Mouse (Mus musculus): ENCODE measurements around the gene Cnbp. TPM values are rescaled to one million over a fixed set of nuclear protein-coding genes. Genes with fewer than 3 reads are reported as not detected.

Cnbp gene
- total RNA-seq, 1 experiment from 2014 or later = 1,356 TPM

DNA sequence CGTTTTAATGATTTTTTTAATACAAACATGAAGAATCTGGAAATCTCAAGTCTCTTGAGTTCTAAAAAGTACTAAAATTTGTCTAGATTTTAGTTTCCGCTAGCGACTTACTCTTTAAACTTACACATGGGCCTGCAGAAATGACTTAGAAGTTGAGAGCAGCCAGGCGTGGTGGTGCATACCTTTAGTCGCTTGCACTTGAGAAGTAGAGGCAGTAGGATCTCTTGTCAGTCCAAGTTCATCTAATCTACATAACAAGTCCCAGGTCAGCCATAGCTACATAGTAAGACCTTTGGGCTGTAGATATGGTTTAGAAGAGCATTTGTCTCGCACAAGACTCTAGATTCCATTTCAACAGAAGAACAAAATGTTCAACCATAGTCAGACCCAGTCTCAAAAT lies 965 bp upstream of the Cnbp start:
- ATAC-seq (replicated peaks; ENCODE audit: low read depth, poor library complexity, severe bottlenecking) = no peak

DNA sequence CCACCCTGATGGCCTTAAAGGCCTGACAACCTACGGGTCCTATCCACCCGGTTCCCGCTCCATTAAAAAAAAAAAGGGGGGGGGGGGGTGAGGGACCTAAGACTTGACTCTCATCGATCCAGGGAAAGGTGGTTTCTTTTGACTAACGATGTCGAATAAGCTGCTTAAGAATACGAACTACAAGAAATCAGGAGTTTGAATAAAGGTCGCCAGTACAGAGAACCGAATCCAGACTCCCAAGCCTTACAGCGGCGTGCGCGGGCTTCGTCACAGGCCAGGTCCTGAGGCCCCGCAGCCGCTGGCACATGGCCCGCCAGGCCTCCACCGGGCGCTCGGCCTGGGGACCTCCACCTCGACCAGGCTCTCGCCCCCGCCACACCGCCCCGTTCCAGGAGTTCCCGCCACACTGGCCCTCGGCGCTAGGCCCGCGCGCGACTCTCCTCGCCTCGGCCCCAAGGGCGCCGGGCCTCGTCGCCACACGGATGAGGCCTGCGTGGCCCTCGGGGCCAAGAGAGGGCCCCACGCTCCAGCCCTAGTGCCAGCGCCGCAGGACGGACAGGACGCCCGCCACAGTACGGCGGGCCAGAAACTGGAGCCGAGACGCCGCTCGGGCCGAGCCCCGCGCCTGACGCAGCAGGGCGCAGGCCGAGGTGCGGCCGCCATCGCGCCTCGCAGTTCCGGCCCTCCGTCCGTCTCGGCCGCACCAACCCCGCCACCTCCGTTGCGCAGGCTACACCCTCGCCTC lies 579 bp downstream of the Cnbp start:
- ATAC-seq (replicated peaks; ENCODE audit: low read depth, poor library complexity, severe bottlenecking) = no peak

DNA sequence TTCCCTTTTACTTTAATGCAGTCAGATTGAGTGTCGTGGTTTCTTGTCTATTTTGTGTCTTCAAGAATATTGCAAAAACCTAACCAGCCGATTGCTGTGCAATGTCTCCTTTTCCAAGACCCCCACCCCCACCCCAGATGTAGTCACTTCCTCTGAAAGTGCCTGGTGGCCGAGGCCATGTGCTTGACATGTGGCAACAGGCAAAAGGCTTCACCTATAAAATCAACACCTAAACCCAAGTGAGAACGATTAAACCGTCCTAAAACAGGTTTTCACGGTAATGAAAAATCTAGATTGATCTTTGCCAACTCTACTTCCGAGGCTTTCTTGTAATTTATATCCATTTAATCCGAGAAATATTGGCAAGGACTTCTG lies 1.1 kb downstream of the Cnbp start:
- 0 out of 2 replicates have a peak, but pooled peaks have one; percentile 26 for ATAC-seq (replicated peaks; ENCODE audit: low read depth, poor library complexity, severe bottlenecking)

DNA sequence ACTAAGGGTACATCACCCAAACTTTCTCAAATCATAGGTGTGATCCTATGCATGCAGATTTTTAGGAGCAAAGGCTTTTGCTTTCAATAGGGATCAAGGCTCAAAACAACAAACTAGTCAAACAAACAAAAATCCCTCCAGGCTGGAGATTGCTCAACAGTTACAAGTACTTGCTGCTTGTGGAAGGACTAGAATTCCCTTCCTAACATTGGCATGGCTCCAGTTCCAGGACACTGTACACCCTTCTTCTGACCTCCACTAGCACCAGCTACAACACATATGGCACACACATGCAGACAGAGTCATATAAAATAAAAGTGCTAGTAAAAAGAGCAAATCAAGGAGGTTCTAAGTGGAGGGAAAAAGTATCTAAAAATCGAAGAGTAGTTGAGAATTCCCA lies 4.1 kb downstream of the Cnbp start:
- ATAC-seq (replicated peaks; ENCODE audit: low read depth, poor library complexity, severe bottlenecking) = no peak

DNA sequence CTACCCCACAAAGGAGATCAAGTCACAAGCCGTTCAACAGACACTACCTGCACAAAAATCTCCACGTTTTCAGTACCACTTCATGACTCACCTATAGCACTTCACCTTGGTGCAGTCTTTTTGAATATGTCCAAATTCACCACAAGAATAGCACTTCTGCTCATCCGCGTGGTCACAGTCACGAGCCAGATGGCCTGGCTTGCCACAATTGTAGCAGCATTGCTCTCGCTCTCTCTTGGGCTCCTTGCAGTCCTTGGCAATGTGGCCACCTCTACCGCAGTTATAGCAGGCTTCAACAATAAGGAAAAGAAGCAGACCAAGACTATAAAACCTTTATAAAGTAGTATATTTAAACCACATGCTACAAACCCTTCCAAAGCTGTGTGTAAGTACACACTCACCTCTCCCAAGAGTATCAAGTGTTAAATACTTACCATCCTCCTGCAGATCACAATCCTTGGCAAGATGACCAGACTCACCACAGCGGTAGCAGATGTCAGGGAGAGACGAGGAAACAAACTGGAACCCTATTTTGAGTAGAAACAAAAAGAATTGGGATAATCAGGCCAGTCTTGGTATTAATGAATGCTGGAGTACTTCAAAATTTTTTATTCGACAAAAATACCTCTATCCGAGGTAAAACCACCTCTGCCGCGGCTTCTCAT lies 5.7 kb downstream of the Cnbp start:
- ATAC-seq (replicated peaks; ENCODE audit: low read depth, poor library complexity, severe bottlenecking) = no peak

DNA sequence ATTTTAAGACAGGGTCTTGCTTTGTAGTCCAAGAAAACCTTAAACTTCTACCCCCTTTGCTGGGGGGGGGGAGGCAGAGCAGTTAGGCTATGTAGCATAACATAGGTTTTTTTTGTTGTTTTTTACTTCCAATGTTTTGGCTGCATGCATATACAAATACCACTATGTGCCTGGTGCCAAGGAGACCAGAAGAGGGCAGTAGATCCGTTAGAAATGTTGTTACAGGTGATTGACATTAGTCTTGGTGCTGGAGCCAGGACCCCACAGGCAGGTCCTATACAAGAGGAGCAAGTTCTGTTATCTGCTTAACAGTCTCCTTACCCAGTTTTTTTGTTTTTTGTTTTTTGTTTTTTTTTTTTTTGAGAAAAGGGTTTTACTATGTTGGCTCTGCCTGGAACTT lies 8.7 kb downstream of the Cnbp start:
- no peak for ATAC-seq (replicated peaks; ENCODE audit: low read depth, poor library complexity, severe bottlenecking)

DNA sequence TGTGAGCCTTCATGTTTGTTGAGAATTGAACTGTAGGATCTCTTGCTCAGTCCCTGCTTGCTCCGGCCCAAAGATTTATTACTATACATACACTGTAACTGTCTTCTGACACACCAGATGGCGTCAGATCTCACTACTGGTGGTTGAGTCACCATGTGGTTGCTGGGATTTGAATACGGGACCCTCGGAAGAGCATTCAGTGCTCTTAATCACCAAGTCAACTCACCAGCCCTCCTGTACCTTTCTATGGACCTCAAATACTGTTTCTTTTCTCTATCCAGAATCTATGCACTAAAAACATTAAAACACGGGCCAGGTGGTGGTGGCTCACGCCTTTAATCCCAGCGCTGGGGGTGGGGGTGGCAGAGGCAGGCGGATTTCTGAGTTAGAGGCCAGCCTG lies 9.3 kb downstream of the Cnbp start:
- no peak for ATAC-seq (replicated peaks; ENCODE audit: low read depth, poor library complexity, severe bottlenecking)

DNA sequence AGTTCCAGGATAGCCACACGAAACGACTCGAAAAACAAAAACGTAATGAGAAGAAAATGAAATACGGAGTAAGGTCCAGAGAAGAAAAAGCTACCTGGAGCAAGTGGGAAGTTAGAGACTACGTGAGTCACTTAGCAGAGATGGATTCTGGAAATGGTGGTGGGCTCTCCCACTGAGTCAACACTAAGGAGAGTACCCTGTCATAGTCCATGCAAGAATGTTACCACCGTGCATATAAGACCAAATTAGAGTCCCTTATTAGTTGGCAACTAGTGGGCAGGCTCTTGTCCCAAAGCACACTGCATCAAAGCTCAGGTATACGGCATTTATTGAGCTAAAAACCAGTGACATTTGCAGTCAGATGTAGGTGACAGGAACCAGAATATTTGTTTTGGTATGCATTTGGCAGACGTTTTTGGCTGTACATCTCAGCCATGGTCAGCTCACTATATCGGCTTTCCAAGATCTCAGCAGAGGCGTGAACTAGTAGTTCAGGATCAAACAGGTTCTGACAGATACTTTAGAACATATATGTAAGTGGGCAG lies 11.0 kb downstream of the Cnbp start:
- ATAC-seq (replicated peaks; ENCODE audit: low read depth, poor library complexity, severe bottlenecking) = no peak

DNA sequence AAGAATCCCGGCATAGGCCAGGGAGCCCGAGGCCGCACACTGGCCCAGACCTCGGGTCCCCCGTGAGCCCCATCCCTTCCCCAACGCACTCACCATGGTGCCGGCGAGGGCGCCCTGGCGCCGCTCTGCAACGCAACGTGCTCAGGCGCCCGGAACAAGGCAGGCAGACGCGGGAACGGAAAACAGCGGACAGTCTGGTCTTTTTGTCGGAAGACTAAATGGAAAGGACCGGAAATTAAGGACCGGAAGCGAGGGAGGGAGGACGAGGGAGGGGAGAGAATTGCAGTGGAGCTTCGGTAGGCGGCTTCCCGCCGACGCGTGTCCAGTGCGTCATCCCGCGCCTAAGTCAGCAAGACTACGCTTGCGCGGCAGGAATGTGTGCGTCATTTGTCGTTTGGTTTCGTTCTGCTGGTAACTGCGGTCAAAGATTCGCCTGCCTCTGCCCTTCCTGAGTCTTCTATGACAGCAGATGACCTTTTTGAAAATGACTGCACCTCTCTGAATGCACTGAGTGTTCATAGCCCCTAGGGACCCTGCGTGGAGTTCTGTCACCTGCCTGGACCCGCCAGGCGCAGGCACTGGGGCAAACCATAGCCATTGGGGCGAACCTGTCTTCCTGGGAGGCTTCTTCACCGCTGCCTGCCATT lies 12.2 kb downstream of the Cnbp start, which contains the start of gene Isy1:
Gene Isy1 (minus strand): TSS at position 248 of the 647 bp plus-strand sequence.
- peak; percentile 97 for ATAC-seq (replicated peaks; ENCODE audit: low read depth, poor library complexity, severe bottlenecking)

DNA sequence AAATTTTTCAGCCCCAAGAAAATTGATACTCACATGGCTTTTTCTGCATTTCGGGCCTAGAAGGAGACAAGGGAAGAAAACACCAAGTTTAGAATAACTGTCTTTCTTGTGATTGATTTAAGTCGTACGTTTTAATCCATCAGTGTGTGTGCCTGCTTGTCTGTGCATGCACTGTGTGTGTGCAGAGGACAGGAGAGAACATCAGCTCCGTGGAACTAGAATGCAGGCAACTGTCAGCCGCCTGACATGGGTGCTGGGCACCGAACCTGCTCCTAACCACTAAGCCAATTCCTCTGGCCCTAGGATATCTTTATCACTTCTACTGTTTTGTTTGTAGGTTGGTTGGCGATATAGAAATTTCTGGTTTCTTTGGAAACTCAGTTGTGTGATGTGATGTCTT lies 15.2 kb downstream of the Cnbp start, which contains the start of gene Gm45140:
Gene Gm45140 (minus strand): TSS at position 101 of the 400 bp plus-strand sequence.
- no peak for ATAC-seq (replicated peaks; ENCODE audit: low read depth, poor library complexity, severe bottlenecking)

DNA sequence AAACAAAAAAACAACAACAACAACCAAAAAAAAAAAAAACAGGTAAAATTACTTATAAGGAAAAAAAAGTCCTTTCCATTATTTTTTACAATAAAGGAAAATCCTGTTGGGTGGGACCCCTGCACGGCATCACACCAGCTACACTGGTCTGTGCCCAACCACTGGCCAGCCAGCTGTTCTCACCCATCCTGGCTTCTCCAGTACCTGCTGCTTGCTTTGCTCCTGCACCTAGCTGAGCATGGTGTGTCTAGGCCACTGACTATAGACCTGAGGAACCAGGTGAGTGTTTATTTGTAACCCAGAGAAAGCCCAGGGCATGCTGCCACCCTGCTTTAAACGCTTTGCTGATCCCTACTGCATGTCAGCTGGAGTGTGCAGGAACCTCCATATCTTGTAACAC lies 30.5 kb downstream of the Cnbp start:
- ATAC-seq (replicated peaks; ENCODE audit: low read depth, poor library complexity, severe bottlenecking) = no peak

DNA sequence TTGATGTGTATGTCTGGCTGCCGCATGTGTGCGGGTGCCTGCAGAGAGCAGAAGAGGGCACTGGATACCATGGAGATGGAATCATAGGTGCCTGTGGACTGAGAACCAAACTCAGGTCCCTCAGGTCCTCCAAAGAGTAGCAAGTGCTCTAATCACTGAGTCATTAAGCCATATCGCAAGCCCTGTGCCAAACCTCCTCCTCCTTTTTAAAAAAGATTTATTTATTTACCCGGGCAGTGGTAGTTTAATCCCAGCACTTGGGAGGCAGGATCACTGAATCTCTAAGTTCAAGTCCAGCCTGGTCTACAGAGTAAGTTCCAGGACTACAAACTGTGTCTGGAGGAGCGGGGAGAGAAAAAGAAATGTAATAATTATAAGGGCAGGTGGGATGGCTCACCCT lies 36.4 kb downstream of the Cnbp start:
- no peak for ATAC-seq (replicated peaks; ENCODE audit: low read depth, poor library complexity, severe bottlenecking)

DNA sequence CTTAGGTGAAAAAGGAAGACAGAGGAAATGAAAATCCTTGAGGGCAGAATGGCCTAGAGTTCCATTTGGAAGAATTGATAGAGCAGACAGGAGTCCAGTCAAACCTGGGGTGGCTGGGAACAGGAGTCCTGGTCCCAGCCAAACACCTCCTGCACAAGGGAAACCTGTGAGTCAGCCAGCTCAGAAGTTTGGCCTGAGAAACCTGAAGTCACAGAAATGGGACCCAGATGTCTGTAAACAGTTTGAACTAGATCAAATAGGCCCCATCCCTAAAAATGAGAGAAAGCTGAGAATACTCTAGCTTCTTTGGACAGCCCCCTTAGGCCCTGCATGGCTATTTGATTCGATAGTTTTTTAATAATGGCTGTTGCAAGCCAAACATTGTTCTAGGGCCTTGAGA lies 38.2 kb downstream of the Cnbp start:
- ATAC-seq (replicated peaks; ENCODE audit: low read depth, poor library complexity, severe bottlenecking) = no peak

DNA sequence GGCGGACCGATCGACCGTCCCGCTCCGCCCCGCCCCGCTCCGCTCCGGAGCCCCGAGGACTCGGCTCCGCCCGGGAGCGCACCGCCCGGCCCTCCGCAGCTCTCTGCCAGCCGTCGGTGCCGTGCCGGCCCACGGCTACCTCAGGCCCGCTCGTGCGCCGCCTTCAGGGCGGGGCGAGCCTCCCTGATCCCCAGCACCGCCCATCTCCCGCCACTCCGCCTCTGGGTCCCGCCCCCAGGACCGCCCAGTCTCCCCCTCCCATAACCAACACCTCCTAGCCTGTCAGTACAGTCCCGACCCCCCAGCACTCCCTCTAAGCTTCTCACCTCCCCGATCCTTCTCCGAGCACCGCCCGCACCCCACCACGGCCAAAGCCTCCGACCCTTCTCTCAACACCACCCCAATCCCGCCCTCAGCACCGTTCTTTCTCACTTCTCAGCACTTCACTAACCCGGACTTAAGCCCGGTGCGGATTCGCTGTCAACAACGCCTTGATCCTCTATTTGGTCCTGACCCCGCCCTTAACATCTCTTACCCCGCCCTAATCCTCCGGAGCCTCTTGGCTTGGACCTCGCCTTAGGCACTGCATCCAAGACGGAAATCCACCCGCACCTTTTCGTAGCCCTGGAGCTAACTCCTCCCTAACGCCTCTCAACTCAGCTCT lies 39.1 kb downstream of the Cnbp start, which contains the start of gene Rab43:
Gene Rab43 (minus strand): TSS at position 490 of the 664 bp plus-strand sequence.
- ATAC-seq (replicated peaks; ENCODE audit: low read depth, poor library complexity, severe bottlenecking) = peak; percentile 74

DNA sequence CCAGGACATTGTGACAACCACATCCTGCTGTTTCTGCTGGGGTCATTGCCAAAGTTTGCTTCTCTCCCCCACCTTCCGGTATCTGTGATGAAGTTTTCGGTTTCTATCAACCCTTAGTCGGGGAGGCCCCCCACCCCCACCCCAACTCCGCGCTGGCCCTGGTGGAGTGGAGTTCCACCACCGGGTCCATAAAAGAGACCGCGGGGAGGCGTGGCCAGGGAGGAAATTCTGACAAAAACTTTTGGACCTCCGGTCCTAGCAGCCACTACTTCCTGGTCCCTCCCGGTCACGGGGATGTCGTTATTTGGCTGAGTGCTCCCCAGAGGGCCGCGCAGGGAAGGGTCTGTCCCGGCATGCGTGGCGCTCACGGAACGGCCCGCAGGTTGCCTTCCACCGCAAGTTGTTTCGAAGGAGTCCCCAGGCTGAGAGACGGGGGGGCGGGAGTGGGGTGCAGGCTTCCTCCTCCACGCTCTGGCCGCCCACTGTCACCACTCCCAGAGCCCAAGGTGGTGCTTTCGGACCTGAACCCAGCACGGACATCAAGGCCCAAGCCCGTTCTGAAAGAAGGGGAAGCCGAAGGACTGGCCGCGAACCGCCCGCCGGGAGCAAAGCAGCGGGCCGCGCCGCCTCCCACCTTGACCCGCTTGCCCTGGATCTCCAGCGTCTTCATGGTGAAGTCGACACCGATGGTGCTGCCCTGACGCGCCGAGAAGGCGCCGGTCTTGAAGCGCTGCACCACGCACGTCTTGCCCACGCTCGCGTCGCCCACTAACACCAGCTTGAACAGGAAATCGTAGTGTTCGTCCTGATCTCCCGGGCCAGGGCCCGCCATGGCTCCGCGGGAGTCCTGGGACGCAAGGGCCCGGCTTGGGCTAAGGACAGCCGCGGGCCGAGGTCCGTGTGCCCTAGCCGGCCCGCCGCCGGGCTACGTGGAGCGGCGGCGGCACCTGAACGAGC lies 39.9 kb downstream of the Cnbp start:
- peak; percentile 34 for ATAC-seq (replicated peaks; ENCODE audit: low read depth, poor library complexity, severe bottlenecking)

DNA sequence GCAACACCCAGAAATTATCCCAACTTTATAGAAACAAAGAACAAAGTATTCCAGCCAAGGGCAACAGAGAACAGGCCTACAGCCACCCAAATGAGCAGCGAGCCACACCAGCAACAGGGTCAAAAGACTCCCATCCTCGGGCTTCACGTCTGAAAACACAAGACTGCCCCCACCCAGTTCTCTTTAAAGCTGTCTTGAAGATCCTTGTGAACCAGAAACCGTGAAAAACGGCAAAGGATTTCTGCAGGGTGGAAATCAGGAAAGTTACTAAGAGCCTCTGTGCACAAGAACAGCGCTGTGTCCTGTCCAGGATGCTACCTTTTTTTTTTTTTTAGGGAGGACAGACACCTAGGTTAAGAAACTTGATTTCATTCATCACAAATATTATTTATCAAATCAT lies 40.6 kb downstream of the Cnbp start:
- ATAC-seq (replicated peaks; ENCODE audit: low read depth, poor library complexity, severe bottlenecking) = no peak

DNA sequence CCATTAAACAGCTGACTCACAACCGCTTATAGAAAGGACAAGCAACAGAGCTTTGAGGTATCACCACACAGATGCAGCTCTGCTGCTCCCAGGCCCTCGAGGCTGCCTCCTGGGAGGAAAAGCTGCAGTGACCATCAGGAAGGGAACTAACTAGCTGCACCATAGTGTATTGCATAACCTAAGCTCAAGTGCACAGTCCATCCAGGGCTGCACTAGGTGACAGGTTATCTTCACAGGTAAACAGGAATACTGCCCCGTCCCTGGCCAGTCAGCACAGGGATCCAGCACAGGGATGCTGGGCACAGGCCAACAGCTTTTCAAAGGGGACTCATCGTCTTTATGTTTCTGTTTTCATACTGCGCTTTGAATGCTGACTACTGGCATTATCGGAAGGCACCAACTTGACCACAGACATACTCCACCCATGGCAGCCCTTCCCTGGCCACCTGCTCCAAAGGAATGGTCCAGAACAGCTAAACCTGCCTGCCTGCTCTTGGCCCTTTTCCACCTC lies 41.2 kb downstream of the Cnbp start:
- no peak for ATAC-seq (replicated peaks; ENCODE audit: low read depth, poor library complexity, severe bottlenecking)

DNA sequence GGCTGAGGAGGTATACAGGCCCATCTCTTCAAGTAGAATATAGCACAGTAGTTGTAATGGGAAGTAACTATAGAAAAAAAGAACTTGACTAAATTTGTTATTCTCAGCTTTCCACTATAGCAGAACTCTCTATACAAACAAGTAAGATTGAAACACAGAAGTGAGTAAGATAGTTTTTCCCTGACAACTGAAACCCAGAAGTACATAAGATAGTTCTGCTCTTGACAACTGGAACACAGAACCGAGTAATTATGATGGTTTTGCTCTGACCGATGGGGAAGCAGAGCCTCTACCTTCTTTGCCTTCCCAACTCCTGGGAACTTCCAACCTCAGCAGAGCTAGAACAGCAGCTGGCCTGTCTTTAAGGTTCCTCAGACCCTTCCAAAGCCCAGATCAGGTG lies 41.8 kb downstream of the Cnbp start:
- no peak for ATAC-seq (replicated peaks; ENCODE audit: low read depth, poor library complexity, severe bottlenecking)

DNA sequence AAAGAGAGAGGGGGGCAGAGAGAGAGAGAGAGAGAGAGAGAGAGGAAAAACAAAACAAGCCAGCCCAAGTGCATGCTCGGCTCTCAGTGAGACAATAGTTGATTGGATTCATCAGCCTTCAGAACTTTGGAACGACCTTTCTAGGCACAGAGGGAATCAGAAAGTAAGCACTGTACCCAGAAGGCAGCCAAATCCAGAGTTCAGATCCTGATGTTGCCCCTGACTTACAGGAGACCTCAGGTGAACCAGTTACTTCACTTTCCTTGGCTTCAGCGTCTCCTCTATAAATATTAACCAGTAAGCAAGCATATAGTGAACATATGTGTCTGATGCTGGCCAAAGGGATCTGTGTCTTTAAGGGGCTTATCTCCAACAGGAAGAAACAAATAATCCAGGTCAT lies 42.4 kb downstream of the Cnbp start:
- no peak for ATAC-seq (replicated peaks; ENCODE audit: low read depth, poor library complexity, severe bottlenecking)
